Mouse (Mus musculus): ENCODE data around the gene Nckap5. TPM values are rescaled to one million over a fixed set of nuclear protein-coding genes. Genes with fewer than 3 reads are reported as not detected.

Gene Nckap5
- polyA plus RNA-seq, 1 experiment from 2014 or later = 4.8 TPM

DNA sequence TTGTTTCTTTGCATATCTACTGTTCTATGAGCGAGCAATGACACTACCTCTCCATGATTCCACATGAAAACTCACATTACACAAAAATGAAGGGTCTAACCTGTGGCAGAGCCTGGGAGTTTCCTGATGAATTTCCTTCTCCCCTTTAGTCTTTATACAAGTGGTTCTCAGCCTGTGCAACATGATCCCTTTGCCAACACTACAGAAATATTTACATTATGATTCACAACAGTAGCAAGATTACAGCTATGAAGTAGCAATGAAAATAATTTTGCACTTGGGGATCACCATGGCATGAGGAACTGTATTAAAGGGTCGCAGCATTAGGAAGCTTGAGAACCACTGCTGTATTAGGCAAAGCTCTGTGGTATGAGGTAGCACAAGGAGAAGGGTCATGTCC lies 191.1 kb downstream of the Nckap5 start:
- no peak overlapping the region for H3K27ac ChIP-seq (ENCODE audit: low read length)
- no peaks in the 10 kb centered on the region for H3K36me3 ChIP-seq (ENCODE audit: control insufficient read depth, insufficient read depth, low read length)

DNA sequence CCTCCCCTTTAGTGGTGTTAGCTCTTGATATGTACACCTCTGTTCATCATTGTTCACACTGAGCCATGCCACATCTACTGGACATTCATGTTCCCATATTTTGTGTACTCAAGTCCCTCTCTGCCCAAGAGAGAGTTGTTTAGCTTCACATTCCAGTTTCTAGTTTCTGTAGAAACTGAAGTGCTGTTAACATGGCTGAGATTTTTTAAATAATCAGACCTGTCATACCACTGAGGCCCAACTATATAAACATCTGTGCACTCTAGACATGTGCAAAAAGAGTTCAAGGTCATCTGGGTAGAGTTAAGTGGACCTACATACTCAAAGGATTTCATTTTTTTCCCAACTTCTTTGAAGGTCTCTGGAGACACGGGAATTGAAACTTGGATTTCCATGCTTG lies 193.1 kb downstream of the Nckap5 start:
- Histone ChIP-seq H3K9me3 (replicated peaks; ENCODE audit: control insufficient read depth, low read length) (no peaks in the 10 kb centered on the region), H3K4me1 (ENCODE audit: control insufficient read depth, insufficient read depth, low read length) (no peaks in the 10 kb centered on the region), H3K27ac (ENCODE audit: low read length) (no peak overlapping the region), H3K4me2 (ENCODE audit: low read depth, low read length) (no peak overlapping the region), H3K27me3 (ENCODE audit: control insufficient read depth, insufficient read depth, low read length) (no peaks in the 10 kb centered on the region), H3K36me3 (ENCODE audit: control insufficient read depth, insufficient read depth, low read length) (no peaks in the 10 kb centered on the region), H3K4me3 (replicated peaks; ENCODE audit: low read length) (no peak overlapping the region), H3K9ac (ENCODE audit: low read length) (no peak overlapping the region)
- ATAC-seq (ENCODE audit: insufficient read depth, low FRiP score) = no peak
- whole genome bisulfite sequencing = 77% methylated on average over 1 of the region's 1 CpGs

More for the DNA sequence above, 191.1 kb downstream of the Nckap5 start:
- no peaks in the 10 kb centered on the region for H3K4me1 ChIP-seq (ENCODE audit: control insufficient read depth, insufficient read depth, low read length)
- no peak overlapping the region for H3K4me2 ChIP-seq (ENCODE audit: low read depth, low read length)
- H3K4me3 ChIP-seq (replicated peaks; ENCODE audit: low read length) = no peak overlapping the region
- no peak for ATAC-seq (ENCODE audit: insufficient read depth, low FRiP score)
- WGBS = 76% methylated on average over 2 of the region's 2 CpGs
- H3K9me3 ChIP-seq (replicated peaks; ENCODE audit: control insufficient read depth, low read length) = no peaks in the 10 kb centered on the region
- no peaks in the 10 kb centered on the region for H3K27me3 ChIP-seq (ENCODE audit: control insufficient read depth, insufficient read depth, low read length)
- no peak overlapping the region for H3K9ac ChIP-seq (ENCODE audit: low read length)

DNA sequence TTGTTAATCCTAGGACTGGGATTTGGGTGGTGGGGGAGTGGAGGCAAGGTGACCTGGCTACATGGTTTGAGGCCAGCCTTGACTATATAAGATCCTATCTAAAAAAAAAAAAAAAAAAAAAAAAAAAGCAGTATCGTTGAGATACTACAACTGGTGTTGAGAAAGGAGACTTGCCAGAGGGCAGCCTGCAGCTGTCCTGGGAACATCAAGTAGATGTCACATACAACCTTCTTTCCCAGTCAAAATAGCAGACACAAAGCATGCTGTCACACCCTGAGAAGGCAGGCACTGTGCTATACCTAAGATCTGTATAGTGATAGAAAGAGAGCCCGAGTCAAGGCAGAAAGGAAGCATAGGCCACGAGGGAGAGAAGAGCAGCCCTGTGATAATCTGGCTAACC lies 204.4 kb downstream of the Nckap5 start:
- Histone ChIP-seq H3K36me3 (ENCODE audit: control insufficient read depth, insufficient read depth, low read length) (no peaks in the 10 kb centered on the region), H3K4me3 (replicated peaks; ENCODE audit: low read length) (no peak overlapping the region), H3K4me2 (ENCODE audit: low read depth, low read length) (no peak overlapping the region), H3K4me1 (ENCODE audit: control insufficient read depth, insufficient read depth, low read length) (no peaks in the 10 kb centered on the region), H3K9me3 (replicated peaks; ENCODE audit: control insufficient read depth, low read length) (no peaks in the 10 kb centered on the region), H3K9ac (ENCODE audit: low read length) (no peak overlapping the region), H3K27me3 (ENCODE audit: control insufficient read depth, insufficient read depth, low read length) (no peaks in the 10 kb centered on the region), H3K27ac (ENCODE audit: low read length) (no peak overlapping the region)
- ATAC-seq (ENCODE audit: insufficient read depth, low FRiP score) = no peak
- 78% methylated on average over 3 of the region's 3 CpGs for WGBS

DNA sequence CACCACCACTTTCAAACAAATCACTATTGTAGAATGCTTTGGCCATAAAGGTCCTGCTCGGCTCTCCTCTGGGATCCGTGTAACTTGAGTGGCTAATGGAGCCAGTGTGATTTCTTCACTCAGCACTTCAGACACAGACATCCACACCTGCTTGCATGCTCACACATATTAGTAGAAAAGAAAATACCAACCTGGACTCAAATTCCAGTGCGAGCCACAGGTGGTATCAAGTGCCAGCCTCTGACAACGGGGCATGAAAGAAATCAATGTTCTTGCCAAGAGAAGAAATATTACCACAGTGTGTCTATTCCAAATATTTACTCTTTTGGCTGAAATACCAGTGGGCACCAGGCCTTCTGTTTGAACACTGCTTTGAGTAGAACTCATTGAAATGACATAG lies 208.6 kb downstream of the Nckap5 start:
- Histone ChIP-seq H3K4me2 (ENCODE audit: low read depth, low read length) (no peak overlapping the region), H3K27ac (ENCODE audit: low read length) (no peak overlapping the region), H3K36me3 (ENCODE audit: control insufficient read depth, insufficient read depth, low read length) (no peaks in the 10 kb centered on the region), H3K4me3 (replicated peaks; ENCODE audit: low read length) (no peak overlapping the region), H3K4me1 (ENCODE audit: control insufficient read depth, insufficient read depth, low read length) (peaks cover 6% of the 10 kb centered on the region), H3K27me3 (ENCODE audit: control insufficient read depth, insufficient read depth, low read length) (no peaks in the 10 kb centered on the region), H3K9ac (ENCODE audit: low read length) (no peak overlapping the region), H3K9me3 (replicated peaks; ENCODE audit: control insufficient read depth, low read length) (no peaks in the 10 kb centered on the region)
- 51% methylated on average over 4 of the region's 4 CpGs for WGBS
- no peak for ATAC-seq (ENCODE audit: insufficient read depth, low FRiP score)

DNA sequence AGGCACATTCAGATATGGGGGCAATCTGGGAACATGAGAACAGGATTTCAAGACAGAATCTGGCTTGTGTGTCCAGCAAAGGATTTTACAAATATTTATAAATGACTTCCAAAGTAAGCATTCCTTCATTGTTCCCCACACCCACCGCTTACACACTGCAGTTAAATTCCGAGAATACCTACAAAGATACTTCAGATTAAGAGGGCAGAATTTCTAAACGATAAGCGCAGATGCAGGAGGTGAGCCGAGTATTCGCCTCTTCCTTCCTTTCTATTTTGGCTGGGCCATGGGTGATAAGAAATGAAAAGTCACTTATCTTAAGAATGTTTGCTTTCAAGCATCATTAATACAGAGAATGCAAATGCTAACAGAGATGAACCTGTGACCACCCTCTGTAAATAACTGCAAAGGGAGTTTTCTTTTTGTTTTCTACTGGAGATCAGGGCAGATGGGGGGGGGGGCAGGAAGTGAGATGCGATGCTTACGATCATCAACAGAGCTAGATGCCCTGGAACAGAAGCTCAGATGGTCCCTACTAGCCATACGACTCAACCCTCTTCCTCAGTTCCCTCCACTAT lies 213.0 kb downstream of the Nckap5 start:
- peaks cover 6% of the 10 kb centered on the region for H3K4me1 ChIP-seq (ENCODE audit: control insufficient read depth, insufficient read depth, low read length)
- H3K9ac ChIP-seq (ENCODE audit: low read length) = no peak overlapping the region
- no peak for ATAC-seq (ENCODE audit: insufficient read depth, low FRiP score)
- WGBS = 34% methylated on average over 9 of the region's 9 CpGs
- no peaks in the 10 kb centered on the region for H3K27me3 ChIP-seq (ENCODE audit: control insufficient read depth, insufficient read depth, low read length)
- no peaks in the 10 kb centered on the region for H3K36me3 ChIP-seq (ENCODE audit: control insufficient read depth, insufficient read depth, low read length)
- no peak overlapping the region for H3K4me2 ChIP-seq (ENCODE audit: low read depth, low read length)
- H3K27ac ChIP-seq (ENCODE audit: low read length) = no peak overlapping the region
- H3K9me3 ChIP-seq (replicated peaks; ENCODE audit: control insufficient read depth, low read length) = no peaks in the 10 kb centered on the region
- no peak overlapping the region for H3K4me3 ChIP-seq (replicated peaks; ENCODE audit: low read length)

DNA sequence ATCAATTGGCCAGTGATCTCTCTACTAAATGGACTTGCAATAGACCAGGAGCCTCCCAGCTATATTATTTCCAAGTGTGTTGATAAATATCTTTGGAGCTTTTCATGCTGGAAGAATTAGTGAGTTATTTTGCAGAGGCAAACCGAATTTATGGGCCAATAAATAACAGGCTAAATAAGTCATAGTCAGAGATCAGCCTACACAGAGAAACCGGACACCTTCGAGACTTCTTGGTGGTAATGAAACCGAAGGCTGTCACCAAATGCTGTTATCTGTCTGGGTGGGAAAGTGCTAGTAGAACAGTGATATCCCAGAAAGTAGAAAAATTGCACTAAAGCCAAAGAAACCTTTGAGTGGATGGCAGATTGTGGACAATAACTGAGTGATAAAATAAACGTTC lies 213.6 kb downstream of the Nckap5 start:
- no peaks in the 10 kb centered on the region for H3K36me3 ChIP-seq (ENCODE audit: control insufficient read depth, insufficient read depth, low read length)
- no peak for ATAC-seq (ENCODE audit: insufficient read depth, low FRiP score)
- H3K4me3 ChIP-seq (replicated peaks; ENCODE audit: low read length) = no peak overlapping the region
- peaks cover 6% of the 10 kb centered on the region for H3K4me1 ChIP-seq (ENCODE audit: control insufficient read depth, insufficient read depth, low read length)
- 31% methylated on average over 5 of the region's 5 CpGs for WGBS
- H3K4me2 ChIP-seq (ENCODE audit: low read depth, low read length) = no peak overlapping the region
- no peaks in the 10 kb centered on the region for H3K9me3 ChIP-seq (replicated peaks; ENCODE audit: control insufficient read depth, low read length)
- no peak overlapping the region for H3K9ac ChIP-seq (ENCODE audit: low read length)
- no peak overlapping the region for H3K27ac ChIP-seq (ENCODE audit: low read length)
- H3K27me3 ChIP-seq (ENCODE audit: control insufficient read depth, insufficient read depth, low read length) = no peaks in the 10 kb centered on the region

DNA sequence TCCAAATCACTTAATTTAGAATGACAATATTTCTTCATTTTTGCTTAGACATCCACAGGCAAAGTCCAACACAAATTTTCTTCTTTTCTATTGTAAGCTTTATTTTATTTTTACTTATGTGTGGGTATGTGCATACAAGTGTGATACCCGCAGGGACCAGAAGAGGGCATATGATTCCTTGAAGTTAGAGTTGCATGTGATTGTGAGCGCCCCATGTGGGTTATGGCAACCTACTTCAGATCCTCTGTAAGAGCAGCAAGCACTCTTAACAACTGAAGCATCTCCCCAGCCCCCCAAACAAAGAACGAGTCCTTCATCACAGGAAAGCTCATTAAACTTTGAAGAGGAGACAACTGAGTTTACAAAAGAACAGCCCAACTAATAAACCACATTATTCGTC lies 217.7 kb downstream of the Nckap5 start:
- no peaks in the 10 kb centered on the region for H3K36me3 ChIP-seq (ENCODE audit: control insufficient read depth, insufficient read depth, low read length)
- no peaks in the 10 kb centered on the region for H3K9me3 ChIP-seq (replicated peaks; ENCODE audit: control insufficient read depth, low read length)
- H3K9ac ChIP-seq (ENCODE audit: low read length) = no peak overlapping the region
- peaks cover 6% of the 10 kb centered on the region for H3K4me1 ChIP-seq (ENCODE audit: control insufficient read depth, insufficient read depth, low read length)
- no peak overlapping the region for H3K27ac ChIP-seq (ENCODE audit: low read length)
- no peak overlapping the region for H3K4me3 ChIP-seq (replicated peaks; ENCODE audit: low read length)
- no peak for ATAC-seq (ENCODE audit: insufficient read depth, low FRiP score)
- H3K27me3 ChIP-seq (ENCODE audit: control insufficient read depth, insufficient read depth, low read length) = no peaks in the 10 kb centered on the region
- 78% methylated on average over 4 of the region's 4 CpGs for WGBS
- no peak overlapping the region for H3K4me2 ChIP-seq (ENCODE audit: low read depth, low read length)

DNA sequence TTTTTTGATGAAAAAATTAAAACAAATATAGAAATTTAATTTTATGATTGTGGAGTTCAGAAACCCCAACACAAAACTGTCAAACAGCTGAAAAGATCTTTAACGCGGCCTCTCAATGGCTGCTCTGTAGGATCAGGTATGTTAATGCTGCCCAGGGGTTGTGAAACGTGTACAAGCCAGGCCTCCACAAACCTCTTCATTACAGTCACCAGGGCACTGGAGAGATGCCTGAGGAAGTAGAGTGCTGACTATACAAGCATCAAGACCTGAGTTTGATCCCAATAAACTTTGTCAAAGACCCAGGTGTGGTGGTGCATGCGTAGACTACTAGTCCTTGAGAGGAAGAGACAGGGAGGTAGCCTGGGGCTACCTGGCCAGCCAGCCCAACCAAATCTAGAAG lies 222.0 kb downstream of the Nckap5 start:
- no peak overlapping the region for H3K4me3 ChIP-seq (replicated peaks; ENCODE audit: low read length)
- ATAC-seq (ENCODE audit: insufficient read depth, low FRiP score) = no peak
- H3K4me2 ChIP-seq (ENCODE audit: low read depth, low read length) = no peak overlapping the region
- no peak overlapping the region for H3K9ac ChIP-seq (ENCODE audit: low read length)
- H3K9me3 ChIP-seq (replicated peaks; ENCODE audit: control insufficient read depth, low read length) = no peaks in the 10 kb centered on the region
- 89% methylated on average over 4 of the region's 4 CpGs for WGBS
- no peaks in the 10 kb centered on the region for H3K36me3 ChIP-seq (ENCODE audit: control insufficient read depth, insufficient read depth, low read length)
- H3K4me1 ChIP-seq (ENCODE audit: control insufficient read depth, insufficient read depth, low read length) = no peaks in the 10 kb centered on the region
- H3K27ac ChIP-seq (ENCODE audit: low read length) = no peak overlapping the region
- no peaks in the 10 kb centered on the region for H3K27me3 ChIP-seq (ENCODE audit: control insufficient read depth, insufficient read depth, low read length)

DNA sequence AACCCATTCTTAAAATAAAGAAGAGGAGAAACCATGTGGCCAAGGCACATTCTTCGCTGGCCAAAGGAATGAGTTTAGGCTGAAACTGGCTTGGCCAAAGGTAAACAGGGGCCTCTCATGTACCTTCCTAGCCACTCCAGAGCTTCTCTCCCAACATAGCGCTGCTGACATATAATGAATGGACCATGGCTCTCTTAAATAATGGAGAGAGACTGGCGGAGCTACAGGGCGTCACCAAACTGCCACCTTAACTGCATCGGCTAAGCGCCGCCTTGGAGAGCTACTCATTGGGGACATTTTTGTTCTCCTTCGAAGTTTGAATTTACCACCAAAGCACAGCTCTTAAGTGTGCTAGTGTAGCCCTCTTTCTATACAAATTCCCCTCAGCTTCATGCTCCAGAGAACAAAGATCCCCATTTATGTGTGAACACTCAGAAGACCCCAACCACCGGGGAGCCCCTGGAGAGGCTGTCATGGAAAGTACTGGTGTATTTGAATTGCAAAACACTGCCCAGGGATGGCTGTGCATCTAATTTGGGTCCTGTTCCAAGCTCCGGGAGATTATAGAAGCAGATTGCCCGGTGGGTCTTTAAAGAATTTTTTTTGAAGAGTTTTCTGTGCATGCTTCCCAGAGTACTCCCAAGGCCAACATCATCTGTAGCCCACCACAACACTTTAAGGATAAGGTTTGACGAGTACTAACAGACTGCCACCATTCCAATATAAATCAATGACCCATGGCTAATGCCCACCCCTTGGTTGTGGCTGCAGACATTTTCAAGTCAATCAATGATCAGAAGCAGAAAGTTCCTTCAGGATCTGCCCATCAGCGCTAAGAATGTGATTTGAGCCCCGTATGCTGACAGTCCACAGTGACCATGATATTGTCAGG lies 224.2 kb downstream of the Nckap5 start:
- Histone ChIP-seq H3K36me3 (ENCODE audit: control insufficient read depth, insufficient read depth, low read length) (no peaks in the 10 kb centered on the region), H3K9me3 (replicated peaks; ENCODE audit: control insufficient read depth, low read length) (no peaks in the 10 kb centered on the region), H3K27ac (ENCODE audit: low read length) (no peak overlapping the region), H3K4me1 (ENCODE audit: control insufficient read depth, insufficient read depth, low read length) (no peaks in the 10 kb centered on the region), H3K27me3 (ENCODE audit: control insufficient read depth, insufficient read depth, low read length) (no peaks in the 10 kb centered on the region), H3K9ac (ENCODE audit: low read length) (no peak overlapping the region), H3K4me2 (ENCODE audit: low read depth, low read length) (no peak overlapping the region), H3K4me3 (replicated peaks; ENCODE audit: low read length) (no peak overlapping the region)
- ATAC-seq (ENCODE audit: insufficient read depth, low FRiP score) = no peak
- 85% methylated on average over 14 of the region's 14 CpGs for WGBS

All from stomach, embryonic 16.5 days (tissue).